Mouse (Mus musculus): ENCODE results near the gene Pspn. TPM values are rescaled to one million over a fixed set of nuclear protein-coding genes. Genes with fewer than 3 reads are reported as not detected.

Pspn gene
- polyA plus RNA-seq, 2 experiments: not detected

GRCm38 (mm10) chr17:57020960-57021359 is 21.1 kb upstream of the Pspn start:
- Histone ChIP-seq H3K4me2 (ENCODE audit: low read depth) (no peak overlapping the region), H3K27ac (peak overlapping the region; percentile 80), H3K9me3 (ENCODE audit: control insufficient read depth, low read length) (no peaks in the 10 kb centered on the region), H3K27me3 (ENCODE audit: control insufficient read depth, insufficient read depth, low read length) (no peaks in the 10 kb centered on the region), H3K9ac (replicated peaks) (no peak overlapping the region), H3K4me3 (ENCODE audit: insufficient read depth in 1 of 2, low read depth in 2 of 2, low read length in 2 of 2) (no peak overlapping the region), H3K36me3 (replicated peaks; ENCODE audit: control insufficient read depth, insufficient read depth, low read depth) (peaks cover 44% of the 10 kb centered on the region), H3K4me1 (replicated peaks; ENCODE audit: control insufficient read depth in 2 of 2, insufficient read depth in 2 of 2, low read length in 1 of 2) (peaks cover 13 to 23% of the 10 kb centered on the region in 2 experiments)
- 30% methylated on average over 5 of the region's 5 CpGs for WGBS (ENCODE audit: insufficient replicate concordance)
- TF ChIP-seq EP300 (IDR thresholded peaks at IDR 0.05; ENCODE audit: low read depth) (no peak), CTCF (IDR thresholded peaks at IDR 0.05; ENCODE audit: low read depth) (no peak)
- peak; percentile 40; the same call in 1 of the 2 replicates for ATAC-seq (ENCODE audit: insufficient read depth)
- DNase-seq (ENCODE audit: low read depth in 3 of 3, low spot score in 3 of 3): no peak

GRCm38 (mm10) chr17:57019693-57020092 is 19.9 kb upstream of the Pspn start:
- H3K4me2 ChIP-seq (ENCODE audit: low read depth): peak overlapping the region; percentile 23
- peak in 2 of 3 experiments; percentile 65 to 66 for DNase-seq (ENCODE audit: low read depth in 3 of 3, low spot score in 3 of 3)

GRCm38 (mm10) chr17:57012245-57012795 is 12.5 kb upstream of the Pspn start:
- 66% methylated on average over 13 of the region's 13 CpGs for WGBS (ENCODE audit: insufficient replicate concordance)
- peak overlapping the region; percentile 73 to 77 for H3K4me3 ChIP-seq (ENCODE audit: insufficient read depth in 1 of 2, low read depth in 2 of 2, low read length in 2 of 2)
- H3K9me3 ChIP-seq (ENCODE audit: control insufficient read depth, low read length): no peaks in the 10 kb centered on the region
- peaks cover 17 to 21% of the 10 kb centered on the region in 2 experiments for H3K4me1 ChIP-seq (replicated peaks; ENCODE audit: control insufficient read depth in 2 of 2, insufficient read depth in 2 of 2, low read length in 1 of 2)
- peak overlapping the region; percentile 90 for H3K4me2 ChIP-seq (ENCODE audit: low read depth)
- peak overlapping the region; percentile 84 for H3K27ac ChIP-seq
- no peak for TF ChIP-seq EP300 (IDR thresholded peaks at IDR 0.05; ENCODE audit: low read depth)
- TF ChIP-seq CTCF (IDR thresholded peaks at IDR 0.05; ENCODE audit: low read depth): no peak
- DNase-seq (ENCODE audit: low read depth in 3 of 3, low spot score in 3 of 3) (no peak), ATAC-seq (ENCODE audit: insufficient read depth) (no peak)
- peaks cover 16% of the 10 kb centered on the region for H3K36me3 ChIP-seq (replicated peaks; ENCODE audit: control insufficient read depth, insufficient read depth, low read depth)
- peak overlapping the region; percentile 81; the same call in 1 of the 2 replicates for H3K9ac ChIP-seq (replicated peaks)
- no peaks in the 10 kb centered on the region for H3K27me3 ChIP-seq (ENCODE audit: control insufficient read depth, insufficient read depth, low read length)

More at GRCm38 (mm10) chr17:57019693-57020092, 19.9 kb upstream of the Pspn start:
- Histone ChIP-seq H3K36me3 (replicated peaks; ENCODE audit: control insufficient read depth, insufficient read depth, low read depth) (peaks cover 31% of the 10 kb centered on the region), H3K4me3 (ENCODE audit: insufficient read depth in 1 of 2, low read depth in 2 of 2, low read length in 2 of 2) (no peak overlapping the region), H3K9ac (replicated peaks) (peak overlapping the region; percentile 43), H3K9me3 (ENCODE audit: control insufficient read depth, low read length) (no peaks in the 10 kb centered on the region), H3K27me3 (ENCODE audit: control insufficient read depth, insufficient read depth, low read length) (no peaks in the 10 kb centered on the region), H3K4me1 (replicated peaks; ENCODE audit: control insufficient read depth in 2 of 2, insufficient read depth in 2 of 2, low read length in 1 of 2) (peaks cover 13 to 23% of the 10 kb centered on the region in 2 experiments), H3K27ac (peak overlapping the region; percentile 80)
- WGBS (ENCODE audit: insufficient replicate concordance): 18% methylated on average over 2 of the region's 2 CpGs
- TF ChIP-seq EP300 (IDR thresholded peaks at IDR 0.05; ENCODE audit: low read depth) (peak; percentile 91), CTCF (IDR thresholded peaks at IDR 0.05; ENCODE audit: low read depth) (no peak)
- ATAC-seq (ENCODE audit: insufficient read depth): peak; percentile 82

GRCm38 (mm10) chr17:57011236-57012141 is 11.7 kb upstream of the Pspn start, which contains the start of the genes Gtf2f1 and Gm17949:
Gene Gtf2f1, minus strand, starts transcription at chr17:57011288.
Gene Gm17949, plus strand, starts transcription at chr17:57011469.
- H3K4me2 ChIP-seq (ENCODE audit: low read depth): peak within 1 kb of the TSS; percentile 90
- H3K27ac ChIP-seq: peak within 1 kb of the TSS; percentile 84

GRCm38 (mm10) chr17:57010911-57011235 is 11.1 kb upstream of the Pspn start:
- peaks cover 17 to 19% of the 10 kb centered on the region in 2 experiments for H3K4me1 ChIP-seq (replicated peaks; ENCODE audit: control insufficient read depth in 2 of 2, insufficient read depth in 2 of 2, low read length in 1 of 2)
- no peaks in the 10 kb centered on the region for H3K27me3 ChIP-seq (ENCODE audit: control insufficient read depth, insufficient read depth, low read length)
- peak overlapping the region; percentile 92 for H3K9ac ChIP-seq (replicated peaks)
- ATAC-seq (ENCODE audit: insufficient read depth) (peak; percentile 56), DNase-seq (ENCODE audit: low read depth in 3 of 3, low spot score in 3 of 3) (no peak)
- no peaks in the 10 kb centered on the region for H3K9me3 ChIP-seq (ENCODE audit: control insufficient read depth, low read length)
- peak overlapping the region; percentile 73 to 93 for H3K4me3 ChIP-seq (ENCODE audit: insufficient read depth in 1 of 2, low read depth in 2 of 2, low read length in 2 of 2)
- WGBS (ENCODE audit: insufficient replicate concordance): 0% methylated on average over 19 of the region's 19 CpGs
- H3K4me2 ChIP-seq (ENCODE audit: low read depth): peak overlapping the region; percentile 90
- TF ChIP-seq EP300 (IDR thresholded peaks at IDR 0.05; ENCODE audit: low read depth) (no peak; the same call in 1 of the 2 replicates), CTCF (IDR thresholded peaks at IDR 0.05; ENCODE audit: low read depth) (no peak)
- peak overlapping the region; percentile 84 for H3K27ac ChIP-seq
- peaks cover 27% of the 10 kb centered on the region for H3K36me3 ChIP-seq (replicated peaks; ENCODE audit: control insufficient read depth, insufficient read depth, low read depth)

More at GRCm38 (mm10) chr17:57011236-57012141, 11.7 kb upstream of the Pspn start, which contains the start of the genes Gtf2f1 and Gm17949:
- Histone ChIP-seq H3K9me3 (ENCODE audit: control insufficient read depth, low read length) (no peaks in the 10 kb centered on the region), H3K4me3 (ENCODE audit: insufficient read depth in 1 of 2, low read depth in 2 of 2, low read length in 2 of 2) (peak within 1 kb of the TSS; percentile 73 to 93), H3K27me3 (ENCODE audit: control insufficient read depth, insufficient read depth, low read length) (no peaks in the 10 kb centered on the region), H3K36me3 (replicated peaks; ENCODE audit: control insufficient read depth, insufficient read depth, low read depth) (peaks cover 21% of the 10 kb centered on the region), H3K9ac (replicated peaks) (peak within 1 kb of the TSS; percentile 92), H3K4me1 (replicated peaks; ENCODE audit: control insufficient read depth in 2 of 2, insufficient read depth in 2 of 2, low read length in 1 of 2) (peaks cover 17 to 21% of the 10 kb centered on the region in 2 experiments)
- WGBS (ENCODE audit: insufficient replicate concordance): 2% methylated on average over 51 of the region's 51 CpGs
- TF ChIP-seq CTCF (IDR thresholded peaks at IDR 0.05; ENCODE audit: low read depth) (peak; percentile 35), EP300 (IDR thresholded peaks at IDR 0.05; ENCODE audit: low read depth) (no peak; the same call in 1 of the 2 replicates)
- peak; percentile 93 to 97 (median 94) for DNase-seq (ENCODE audit: low read depth in 3 of 3, low spot score in 3 of 3)
- ATAC-seq (ENCODE audit: insufficient read depth): peak; percentile 87

Measured in liver, embryonic 14.5 days (tissue).